Mouse (Mus musculus) intestine, postnatal 0 days (tissue): ENCODE results near the gene Fam208a. TPM values are rescaled to one million over a fixed set of nuclear protein-coding genes. Genes with fewer than 3 reads are reported as not detected.

Source experiments
- ATAC-seq: fragments of 200-750 bp; cut with Nextera tagmentation; 2 replicates; pipeline ENCODE4 v1.8.0; 2017; ENCODE audit warnings: mild to moderate bottlenecking, moderate TSS enrichment, moderate library complexity
- H3K27ac ChIP-seq: fragments of 300-500 bp; sonication (generic); 2 replicates; pipeline ENCODE4 v1.5.1; 2014; ENCODE audit warnings: mild to moderate bottlenecking, low read depth, low read length, moderate library complexity
- H3K27me3 ChIP-seq: fragments of 300-500 bp; sonication (generic); replicated peaks from 2 replicates; pipeline ENCODE4 v1.6.1; 2014; ENCODE audit warnings: low read length, mixed read lengths; ENCODE audit not compliant: control insufficient read depth, insufficient read depth
- H3K36me3 ChIP-seq: fragments of 300-500 bp; sonication (generic); 2 replicates; pipeline ENCODE4 v1.6.1; 2014; ENCODE audit warnings: mild to moderate bottlenecking, moderate library complexity; ENCODE audit not compliant: control insufficient read depth, insufficient read depth
- H3K4me1 ChIP-seq: fragments of 300-500 bp; sonication (generic); replicated peaks from 2 replicates; pipeline ENCODE4 v1.6.1; 2014; ENCODE audit warnings: antibody characterized with exemption, low read length, mixed read lengths; ENCODE audit not compliant: control insufficient read depth, insufficient read depth
- H3K4me2 ChIP-seq: fragments of 300-500 bp; sonication (generic); replicated peaks from 2 replicates; pipeline ENCODE4 v1.6.1; 2014; ENCODE audit warnings: low read depth, mild to moderate bottlenecking, moderate library complexity
- H3K4me3 ChIP-seq: fragments of 300-500 bp; sonication (generic); 2 replicates; pipeline ENCODE4 v1.5.1; 2014; ENCODE audit warnings: low read depth, low read length
- H3K9ac ChIP-seq: fragments of 300-500 bp; sonication (generic); 2 replicates; pipeline ENCODE4 v1.6.1; 2014; ENCODE audit warnings: mild to moderate bottlenecking, low read depth, low read length
- H3K9me3 ChIP-seq: fragments of 300-500 bp; sonication (generic); 2 replicates; pipeline ENCODE4 v1.6.1; 2016; ENCODE audit warnings: mixed run types; ENCODE audit not compliant: control insufficient read depth
- CTCF ChIP-seq: sonication (generic); IDR thresholded peaks from 2 replicates; pipeline ENCODE4 v1.5.1; 2016; ENCODE audit warnings: low read depth, mild to moderate bottlenecking, control low read depth, antibody characterized with exemption, moderate library complexity
- WGBS: fragments of 180-500 bp; shearing (Covaris S2); extraction: QIAGEN DNeasy Blood & Tissue Kit; methylation state at CpG from one replicate; pipeline ENCODE4 v1.1.7; 2014; 5-methylcytosine and 5-hydroxymethylcytosine counted together
- polyA plus RNA-seq: library from polyadenylated mRNA; unstranded; fragments of >200 nt; fragmentation: Nextera tagmentation; extraction: Ambion mirVana; gene quantifications from 2 replicates; pipeline ENCODE4 v1.2.1, GENCODE M21; 2015

Fam208a gene
- polyA plus RNA-seq, 1 experiment from 2014 or later = 4.9 TPM

DNA sequence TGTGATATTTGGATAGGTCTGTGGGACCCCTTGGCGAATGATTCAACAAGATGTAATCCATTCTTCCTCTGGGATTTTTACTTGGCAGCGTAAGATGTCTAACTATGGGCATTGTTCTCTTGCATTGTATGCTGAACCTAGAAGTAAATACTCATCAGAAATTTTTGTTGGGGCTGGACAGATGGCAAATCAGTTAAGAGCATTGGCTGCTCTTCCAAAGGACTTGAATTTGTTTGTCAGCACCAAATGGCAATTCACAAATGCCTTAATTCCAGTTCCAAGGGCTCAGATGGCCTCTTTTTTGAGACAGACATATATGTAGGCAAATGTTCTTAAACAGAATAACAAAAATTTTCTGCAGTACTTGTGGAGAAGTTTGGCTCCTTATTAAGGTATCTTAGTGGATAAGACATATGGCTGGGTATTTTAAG lies 16.2 kb downstream of the Fam208a start:
- Histone ChIP-seq H3K4me1 (no peaks in the 10 kb centered on the region), H3K4me2 (no peak overlapping the region), H3K9me3 (no peaks in the 10 kb centered on the region), H3K27me3 (no peaks in the 10 kb centered on the region), H3K27ac (no peak overlapping the region), H3K4me3 (no peak overlapping the region), H3K36me3 (peaks cover 45% of the 10 kb centered on the region), H3K9ac (no peak overlapping the region)
- no peak for ATAC-seq
- TF ChIP-seq CTCF = no peak
- 91% methylated on average over 2 of the region's 2 CpGs for WGBS

DNA sequence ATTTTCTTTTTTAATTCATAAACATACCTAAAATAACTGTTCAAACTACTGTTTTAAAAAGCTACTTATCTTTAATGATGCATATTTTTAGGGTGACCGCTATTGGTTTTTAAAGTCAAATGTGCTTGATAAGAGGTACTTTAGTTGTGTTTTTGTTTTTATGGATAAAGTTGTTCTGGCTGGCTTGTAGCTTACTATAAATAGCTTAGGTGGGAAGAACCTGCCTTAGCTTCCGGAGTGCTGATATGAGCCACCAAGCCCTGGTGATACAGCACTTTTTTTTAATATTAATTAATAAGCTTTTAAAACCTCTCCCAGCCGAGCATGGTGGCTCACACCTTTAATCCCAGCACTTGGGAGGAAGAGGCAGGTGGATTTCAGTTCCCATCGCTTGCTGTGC lies 18.3 kb downstream of the Fam208a start:
- no peak for TF ChIP-seq CTCF
- Histone ChIP-seq H3K9ac (no peak overlapping the region), H3K27ac (no peak overlapping the region), H3K9me3 (no peaks in the 10 kb centered on the region), H3K4me2 (no peak overlapping the region), H3K4me1 (no peaks in the 10 kb centered on the region), H3K27me3 (no peaks in the 10 kb centered on the region), H3K4me3 (no peak overlapping the region), H3K36me3 (peaks cover 45% of the 10 kb centered on the region)
- 89% methylated on average over 4 of the region's 4 CpGs for WGBS
- no peak for ATAC-seq

DNA sequence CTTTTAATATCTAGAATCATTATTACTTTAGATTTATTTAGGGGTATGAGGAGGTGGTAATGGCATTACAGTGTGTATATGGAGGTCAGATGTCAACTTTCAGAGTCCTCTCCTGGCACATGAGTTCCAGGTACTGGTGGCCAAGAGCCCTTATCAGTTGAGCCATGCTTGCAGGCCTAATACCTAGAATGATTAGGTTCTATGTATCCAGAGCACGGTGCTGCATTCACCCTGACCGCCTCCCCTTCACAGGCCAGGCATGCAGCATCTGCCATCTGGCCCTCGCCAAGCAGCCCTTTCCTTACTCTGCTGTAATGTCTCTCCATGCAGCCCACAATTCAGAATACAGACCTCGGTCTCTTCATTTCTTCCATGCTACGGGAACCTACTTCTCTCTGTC lies 62.8 kb downstream of the Fam208a start:
- H3K4me1 ChIP-seq = no peaks in the 10 kb centered on the region
- H3K27ac ChIP-seq = no peak overlapping the region
- H3K9ac ChIP-seq = no peak overlapping the region
- TF ChIP-seq CTCF = no peak
- no peak overlapping the region for H3K4me2 ChIP-seq
- no peaks in the 10 kb centered on the region for H3K27me3 ChIP-seq
- H3K36me3 ChIP-seq = peaks cover 45% of the 10 kb centered on the region
- H3K9me3 ChIP-seq = no peaks in the 10 kb centered on the region
- no peak for ATAC-seq
- no peak overlapping the region for H3K4me3 ChIP-seq
- WGBS = 93% methylated on average over 5 of the region's 5 CpGs

DNA sequence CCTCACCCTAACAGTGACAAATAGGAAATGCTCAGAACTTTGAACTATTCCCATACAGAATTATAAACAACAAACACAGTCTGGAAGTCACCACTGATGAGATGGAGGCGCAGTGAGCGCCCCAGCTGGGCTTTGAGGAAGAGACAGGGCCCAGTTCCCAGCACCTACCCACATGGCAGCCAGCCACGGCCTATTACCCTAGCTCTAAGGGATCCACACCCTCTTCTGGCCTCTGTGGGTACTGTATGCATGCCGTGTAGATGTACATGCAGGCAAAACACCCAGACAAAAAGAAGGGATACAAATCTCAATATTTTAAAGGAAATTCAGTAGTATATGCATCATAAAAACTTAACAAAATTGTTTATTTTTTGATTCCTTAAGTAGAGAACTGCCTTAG lies 64.9 kb downstream of the Fam208a start:
- Histone ChIP-seq H3K27ac (no peak overlapping the region), H3K9me3 (no peaks in the 10 kb centered on the region), H3K36me3 (peaks cover 44% of the 10 kb centered on the region), H3K4me1 (no peaks in the 10 kb centered on the region), H3K27me3 (no peaks in the 10 kb centered on the region), H3K9ac (no peak overlapping the region), H3K4me3 (no peak overlapping the region), H3K4me2 (no peak overlapping the region)
- peak; percentile 24; the same call in 1 of the 2 replicates for TF ChIP-seq CTCF
- WGBS = 87% methylated on average over 4 of the region's 4 CpGs
- no peak for ATAC-seq

DNA sequence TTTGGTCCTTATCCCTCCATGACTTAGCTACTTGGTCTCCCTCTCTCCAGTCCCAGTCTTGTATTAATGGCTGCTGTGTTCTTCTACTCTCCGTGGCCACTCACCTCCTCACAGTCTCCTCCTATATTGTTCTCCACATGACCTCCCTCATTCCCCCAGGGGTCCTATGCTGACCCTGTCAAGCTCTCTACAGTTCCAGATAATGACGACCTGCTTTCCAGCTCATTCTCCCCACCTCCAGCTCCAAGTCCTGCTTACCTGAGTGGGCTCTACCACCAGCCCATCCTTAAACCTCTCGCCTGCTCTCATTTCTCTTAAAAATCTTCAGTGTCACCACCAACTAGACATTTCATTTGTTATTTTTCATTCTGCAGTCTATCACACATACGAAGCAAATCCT lies 72.5 kb downstream of the Fam208a start:
- 70% methylated on average over 4 of the region's 4 CpGs for WGBS
- Histone ChIP-seq H3K4me1 (no peaks in the 10 kb centered on the region), H3K9ac (no peak overlapping the region), H3K9me3 (no peaks in the 10 kb centered on the region), H3K27ac (no peak overlapping the region), H3K27me3 (no peaks in the 10 kb centered on the region), H3K4me3 (no peak overlapping the region), H3K36me3 (peaks cover 10% of the 10 kb centered on the region; the same call in 1 of the 2 replicates), H3K4me2 (no peak overlapping the region)
- no peak for TF ChIP-seq CTCF
- ATAC-seq = no peak

DNA sequence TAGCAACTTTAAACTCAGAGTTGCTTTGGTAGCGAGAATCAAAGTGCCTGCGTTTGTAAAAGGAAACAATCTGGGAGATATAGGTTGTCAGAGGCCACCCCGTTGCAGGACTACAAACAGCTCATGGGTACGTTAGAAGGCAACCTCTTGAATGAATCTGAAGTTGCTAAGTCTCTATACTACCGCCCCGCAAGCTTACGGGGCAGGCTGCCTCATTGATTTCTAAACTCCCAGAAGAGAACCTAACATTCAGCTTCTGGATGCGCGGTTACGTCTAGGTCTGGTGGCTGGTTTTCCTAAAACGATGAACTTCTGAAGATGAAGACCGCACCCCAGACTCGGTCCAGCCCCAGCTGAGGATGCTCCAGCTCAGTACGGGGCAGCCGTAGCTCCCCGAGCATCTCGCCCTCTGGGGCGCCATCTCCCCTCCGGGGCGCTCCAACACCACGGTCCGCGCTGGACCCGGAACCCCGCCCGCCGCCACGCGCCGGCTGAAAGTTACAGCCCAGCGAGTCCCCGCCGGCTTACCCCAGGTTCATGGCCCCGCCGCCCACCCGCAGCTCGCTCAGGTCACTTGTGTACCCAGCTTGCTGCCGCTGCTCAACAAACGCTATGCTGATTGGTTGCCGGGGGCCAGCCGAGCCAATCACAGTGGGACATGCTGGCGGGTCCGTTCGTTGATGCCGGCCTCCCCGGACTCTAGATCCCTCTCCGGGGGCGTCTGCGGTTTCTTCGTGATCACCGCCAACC lies 79.4 kb downstream of the Fam208a start, which contains the start of gene Ccdc66:
TSS of gene Ccdc66 (minus strand) at position 567 of the 750 bp plus-strand sequence.
- Histone ChIP-seq H3K36me3 (peaks cover 5% of the 10 kb centered on the region; the same call in 1 of the 2 replicates), H3K9ac (peak within 1 kb of the TSS; percentile 60), H3K9me3 (no peaks in the 10 kb centered on the region), H3K4me2 (peak within 1 kb of the TSS; percentile 73), H3K4me3 (peak within 1 kb of the TSS; percentile 73), H3K4me1 (no peaks in the 10 kb centered on the region), H3K27ac (0 out of 2 replicates have a peak within 1 kb of the TSS, but pooled peaks have one; percentile 12), H3K27me3 (no peaks in the 10 kb centered on the region)
- peak; percentile 96 for ATAC-seq
- WGBS = under 1% methylated on average over 51 of the region's 51 CpGs
- peak; percentile 28; the same call in 1 of the 2 replicates for TF ChIP-seq CTCF
